15 mouse cellular contexts compared by ENCODE assay signal in the genomic region with DNA sequence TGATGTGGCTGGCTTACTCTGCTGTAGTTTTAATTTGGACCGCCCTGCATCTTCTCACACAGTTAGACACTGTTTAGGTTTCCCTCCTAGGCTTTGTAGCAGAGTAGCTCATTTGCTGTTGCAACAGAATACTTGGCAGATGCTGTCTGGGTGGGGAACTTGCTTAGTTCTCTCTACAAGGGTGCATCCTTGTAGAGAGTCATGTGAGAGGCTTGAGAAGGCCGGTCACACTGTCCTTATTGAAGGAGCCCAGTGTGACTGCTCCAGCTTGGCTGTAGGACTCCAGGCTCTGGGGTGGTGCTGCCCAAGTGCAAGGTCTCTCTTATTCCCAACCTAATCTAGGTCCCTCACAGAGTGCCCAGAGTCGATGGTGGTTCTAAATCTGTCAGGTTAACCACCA.
"Had no signal": no experiment of that assay in that cellular context is flagged by ENCODE, and none has a peak within 500 bp of the region (broad histone marks: within the 10 kb centered on the region; RNA-seq: fewer than 3 reads in every experiment).

No protein-coding gene starts in this region.

- H3K4me1 ChIP-seq: liver, embryonic 13.5 days; midbrain, embryonic 12.5 days; midbrain, embryonic 15.5 days; neural tube, embryonic 13.5 days had no signal

- H3K27ac ChIP-seq: kidney, postnatal 0 days; layer of hippocampus, adult 2 months; liver, embryonic 13.5 days; macrophage; midbrain, embryonic 12.5 days; midbrain, embryonic 15.5 days; neural tube, embryonic 13.5 days had no signal

- H3K4me2 ChIP-seq: liver, embryonic 13.5 days; lung, embryonic 14.5 days; midbrain, embryonic 12.5 days; midbrain, embryonic 15.5 days; neural tube, embryonic 13.5 days had no signal

- H3K9me3 ChIP-seq: liver, embryonic 13.5 days; midbrain, embryonic 12.5 days; midbrain, embryonic 15.5 days; neural tube, embryonic 13.5 days had no signal

- H3K4me3 ChIP-seq: layer of hippocampus, adult 2 months; liver, embryonic 13.5 days; midbrain, embryonic 12.5 days; midbrain, embryonic 15.5 days; myocyte; neural tube, embryonic 13.5 days had no signal

- DNase-seq: kidney, adult 2 months; kidney, postnatal 25 days; layer of hippocampus, adult 9-11 months; liver, embryonic 13.5 days; lung, embryonic 14.5 days; lung, postnatal 10 days; thymus, adult 18-20 months; thymus, postnatal 36 days had no signal

- H3K27me3 ChIP-seq: liver, embryonic 13.5 days; midbrain, embryonic 12.5 days; midbrain, embryonic 15.5 days; neural tube, embryonic 13.5 days had no signal

- H3K9ac ChIP-seq: liver, embryonic 13.5 days; lung, embryonic 14.5 days; midbrain, embryonic 12.5 days; midbrain, embryonic 15.5 days; neural tube, embryonic 13.5 days had no signal

- ATAC-seq: midbrain, embryonic 15.5 days had no signal
